18 mouse cellular contexts compared by ENCODE assay signal in the genomic region with DNA sequence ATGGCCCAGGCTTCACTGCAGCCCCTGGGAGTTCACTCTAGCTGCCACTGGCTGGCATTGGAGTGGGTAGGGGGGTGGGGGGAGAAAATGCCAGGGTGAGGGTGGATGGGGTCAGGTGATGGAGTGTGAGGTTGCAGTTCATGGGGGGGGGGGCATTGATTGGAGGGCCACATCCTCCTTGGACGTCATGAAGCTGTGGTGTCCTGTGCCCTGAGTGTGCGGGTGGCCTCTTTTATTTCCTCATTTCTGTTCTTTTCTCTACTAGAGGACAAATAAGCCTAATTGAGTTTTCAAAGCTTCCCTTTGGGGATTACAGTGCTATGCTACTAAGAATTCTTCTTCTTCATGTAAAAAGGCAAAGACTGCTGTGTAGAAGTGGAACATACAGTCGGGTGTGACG.
"Had no signal": no experiment of that assay in that cellular context is flagged by ENCODE, and none has a peak within 500 bp of the region (broad histone marks: within the 10 kb centered on the region; RNA-seq: fewer than 3 reads in every experiment).

No protein-coding gene starts in this region.

- H3K4me3 ChIP-seq: lung, embryonic 15.5 days; megakaryocyte, embryonic 14.5 days; midbrain, embryonic 13.5 days; midbrain, embryonic 15.5 days; neural tube, embryonic 12.5 days; stomach, embryonic 15.5 days had no signal

- H3K4me1 ChIP-seq: megakaryocyte, embryonic 14.5 days; midbrain, embryonic 13.5 days; midbrain, embryonic 15.5 days; neural tube, embryonic 12.5 days; stomach, embryonic 15.5 days had no signal

- H3K9me3 ChIP-seq: lung, embryonic 15.5 days; midbrain, embryonic 13.5 days; midbrain, embryonic 15.5 days; neural tube, embryonic 12.5 days; stomach, embryonic 15.5 days had no signal

- H3K27me3 ChIP-seq: lung, embryonic 15.5 days; megakaryocyte, embryonic 14.5 days; midbrain, embryonic 13.5 days; midbrain, embryonic 15.5 days; neural tube, embryonic 12.5 days; stomach, embryonic 15.5 days had no signal

- H3K4me2 ChIP-seq: lung, embryonic 15.5 days; midbrain, embryonic 11.5 days; midbrain, embryonic 13.5 days; midbrain, embryonic 15.5 days; neural tube, embryonic 12.5 days; stomach, embryonic 15.5 days had no signal

- ATAC-seq: liver, postnatal 0 days; lung, postnatal 0 days; midbrain, embryonic 13.5 days; midbrain, embryonic 15.5 days had no signal

- DNase-seq: liver, postnatal 0 days; lung, adult 2 months; lung, postnatal 14 days; lung, postnatal 36 days; right cerebral cortex, postnatal 14 days; thymus, adult 2 months; thymus, postnatal 25 days; thymus, postnatal 4 days had no signal

- H3K9ac ChIP-seq: liver, postnatal 0 days; lung, embryonic 15.5 days; midbrain, embryonic 13.5 days; midbrain, embryonic 15.5 days; neural tube, embryonic 12.5 days; stomach, embryonic 15.5 days had no signal

- H3K27ac ChIP-seq: lung, embryonic 15.5 days; macrophage; midbrain, embryonic 13.5 days; midbrain, embryonic 15.5 days; neural tube, embryonic 12.5 days; stomach, embryonic 15.5 days; stomach, postnatal 0 days had no signal
